Mouse (Mus musculus) hindbrain, postnatal 0 days (tissue): ENCODE results near the gene Lbx2. TPM values are rescaled to one million over a fixed set of nuclear protein-coding genes. Genes with fewer than 3 reads are reported as not detected.

Source experiments
- ATAC-seq: fragments of 200-750 bp; cut with Nextera tagmentation; 2 replicates; pipeline ENCODE4 v1.8.0; 2017; ENCODE audit warnings: mild to moderate bottlenecking, moderate TSS enrichment, moderate library complexity
- DNase-seq: peaks from one replicate; pipeline ENCODE4 v3.0.0-alpha.2; 2015; ENCODE audit warnings: low spot score
- H3K27ac ChIP-seq: fragments of 300-500 bp; sonication (generic); 2 replicates; pipeline ENCODE4 v1.5.1; 2014; ENCODE audit warnings: mild to moderate bottlenecking
- H3K27me3 ChIP-seq: fragments of 300-500 bp; sonication (generic); 2 replicates; pipeline ENCODE4 v1.6.1; 2014; ENCODE audit warnings: low read length, mixed read lengths; ENCODE audit not compliant: insufficient read depth
- H3K36me3 ChIP-seq: fragments of 300-500 bp; sonication (generic); 2 replicates; pipeline ENCODE4 v1.6.1; 2014; ENCODE audit warnings: low read length, mixed read lengths; ENCODE audit not compliant: insufficient read depth
- H3K4me1 ChIP-seq: fragments of 300-500 bp; sonication (generic); 2 replicates; pipeline ENCODE4 v1.6.1; 2014; ENCODE audit warnings: antibody characterized with exemption, low read length, mixed read lengths; ENCODE audit not compliant: insufficient read depth
- H3K4me2 ChIP-seq: fragments of 300-500 bp; sonication (generic); 2 replicates; pipeline ENCODE4 v1.6.1; 2014; ENCODE audit warnings: low read depth, mild to moderate bottlenecking, low read length, moderate library complexity, mixed read lengths
- H3K4me3 ChIP-seq: fragments of 300-500 bp; sonication (generic); 2 replicates; pipeline ENCODE4 v1.5.1; 2014; ENCODE audit warnings: low read length
- H3K9ac ChIP-seq: fragments of 300-500 bp; sonication (generic); replicated peaks from 2 replicates; pipeline ENCODE4 v1.6.1; 2014; ENCODE audit warnings: mild to moderate bottlenecking, low read length, moderate library complexity, mixed read lengths
- H3K9me3 ChIP-seq: fragments of 300-500 bp; sonication (generic); 2 replicates; pipeline ENCODE4 v1.6.1; 2016; ENCODE audit warnings: low read length, mixed read lengths
- CTCF ChIP-seq: IDR thresholded peaks from 2 replicates; pipeline ENCODE4 v1.5.1; 2016; ENCODE audit warnings: antibody characterized with exemption, control low read depth, low read depth
- WGBS: fragments of 180-500 bp; shearing (Covaris S2); extraction: QIAGEN DNeasy Blood & Tissue Kit; methylation state at CpG from one replicate; pipeline ENCODE4 v1.1.7; 2014; 5-methylcytosine and 5-hydroxymethylcytosine counted together
- microRNA counts: library from miRNA; unstranded; fragments of <30 nt; microRNA quantifications from one replicate; lab custom pipeline; 2015
- microRNA-seq, 2 experiments: library from miRNA; unstranded; fragments of <30 nt; microRNA quantifications; one replicate each; pipeline ENCODE4; 2016
- polyA plus RNA-seq: library from polyadenylated mRNA; unstranded; fragments of >200 nt; fragmentation: Nextera tagmentation; extraction: Ambion mirVana; gene quantifications from 2 replicates; pipeline ENCODE4 v1.2.1, GENCODE M21; 2015
- total RNA-seq: library from RNA; depleted of rRNA; stranded (reverse); fragments of >200 nt; gene quantifications from 2 replicates; pipeline ENCODE4 v1.2.3, GENCODE M21; 2014; rRNA removed

Lbx2 gene
- total and polyA plus RNA-seq, 2 experiments from 2014 or later, result not detected

DNA sequence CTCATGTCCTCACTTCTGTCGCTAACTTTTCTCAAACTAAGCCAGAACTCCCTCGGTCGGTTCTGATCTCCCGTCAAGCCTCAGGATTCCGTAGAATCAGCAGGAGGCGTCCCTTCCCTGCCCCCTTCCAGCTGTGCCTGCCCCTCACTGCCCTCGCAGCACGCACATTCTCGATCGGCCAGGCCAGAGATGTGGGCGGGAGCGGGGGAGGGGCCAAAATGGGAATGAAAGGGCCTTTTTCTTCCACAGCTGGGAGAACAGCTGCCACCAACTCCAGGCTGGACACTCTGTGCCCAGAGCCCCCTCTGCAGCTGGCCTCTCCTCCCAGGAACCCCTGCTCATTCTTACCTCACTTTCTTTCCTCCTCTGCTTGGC lies 51.4 kb downstream of the Lbx2 start:
- peak; percentile 54 for ATAC-seq
- DNase-seq, result peak; percentile 68
- WGBS, result 3% methylated on average over 12 of the region's 12 CpGs
- peak overlapping the region; percentile 28 for H3K4me3 ChIP-seq
- no peaks in the 10 kb centered on the region for H3K36me3 ChIP-seq
- H3K4me1 ChIP-seq, result peaks cover 18% of the 10 kb centered on the region; the same call in 1 of the 2 replicates
- peak overlapping the region; percentile 89 for H3K27ac ChIP-seq
- H3K4me2 ChIP-seq, result peak overlapping the region; percentile 55
- no peaks in the 10 kb centered on the region for H3K27me3 ChIP-seq
- H3K9ac ChIP-seq, result peak overlapping the region; percentile 46
- H3K9me3 ChIP-seq, result no peaks in the 10 kb centered on the region
- TF ChIP-seq CTCF, result peak; percentile 3; the same call in 1 of the 2 replicates

MicroRNA genes within 50 kb of the gene (microRNA counts, 519-probe panel; counts per million panel counts)
- microRNA mmu-miR-3470a+mmu-miR-3470b (lab: Ali Mortazavi, UCI), result not detected

Small RNA genes within 50 kb of the gene (microRNA-seq; reads per million reads assigned to microRNA genes)
- gene Mir3470a (0 reads per million in 2 experiments), gene Mir7040 (0 to 0.35 reads per million in 2 experiments)

Other genes starting within 250 kb of the Lbx2 start
- gene Sema4f, start 146.6 kb upstream of the Lbx2 start, total RNA-seq, result 19.2 and 21.6 TPM in 2 replicates
- gene Sema4f, start 146.6 kb upstream of the Lbx2 start, polyA plus RNA-seq, result 18.1 and 19.4 TPM in 2 replicates
- 0.16 TPM in 1 of 2 replicates, not detected in the other for gene M1ap, start 139.5 kb upstream of the Lbx2 start, total RNA-seq
- gene M1ap, start 139.5 kb upstream of the Lbx2 start, polyA plus RNA-seq, result 0.24 and 0.38 TPM in 2 replicates
- 4.3 and 15.4 TPM in 2 replicates for gene Dok1, start 52.9 kb upstream of the Lbx2 start, total RNA-seq
- 1.8 and 2.5 TPM in 2 replicates for gene Dok1, start 52.9 kb upstream of the Lbx2 start, polyA plus RNA-seq
- 4.6 and 6.1 TPM in 2 replicates for gene Loxl3, start 52.2 kb upstream of the Lbx2 start, total RNA-seq
- gene Loxl3, start 52.2 kb upstream of the Lbx2 start, polyA plus RNA-seq, result 5.4 and 5.6 TPM in 2 replicates
- gene Aup1, start 31.8 kb upstream of the Lbx2 start, total RNA-seq, result 185 and 219 TPM in 2 replicates
- 136 and 148 TPM in 2 replicates for gene Aup1, start 31.8 kb upstream of the Lbx2 start, polyA plus RNA-seq
- gene Htra2, start 31.1 kb upstream of the Lbx2 start, total RNA-seq, result 48.4 and 54.2 TPM in 2 replicates
- 82.9 and 88.2 TPM in 2 replicates for gene Htra2, start 31.1 kb upstream of the Lbx2 start, polyA plus RNA-seq
- gene Dqx1, start 28.5 kb upstream of the Lbx2 start, total RNA-seq, result 0.50 TPM in 1 of 2 replicates, not detected in the other
- 0.36 and 0.42 TPM in 2 replicates for gene Dqx1, start 28.5 kb upstream of the Lbx2 start, polyA plus RNA-seq
- gene Tlx2, start 16.1 kb upstream of the Lbx2 start, total RNA-seq, result 0.54 TPM in 1 of 2 replicates, not detected in the other
- gene Tlx2, start 16.1 kb upstream of the Lbx2 start, polyA plus RNA-seq, result not detected in 2 replicates
- gene Pcgf1, start 8.5 kb upstream of the Lbx2 start, total RNA-seq, result 11.0 and 16.4 TPM in 2 replicates
- gene Pcgf1, start 8.5 kb upstream of the Lbx2 start, polyA plus RNA-seq, result 27.8 and 29.1 TPM in 2 replicates
- gene Ccdc142, start 15.2 kb downstream of the Lbx2 start, total RNA-seq, result 12.7 and 19.9 TPM in 2 replicates
- 4.7 TPM in 2 replicates for gene Ccdc142, start 15.2 kb downstream of the Lbx2 start, polyA plus RNA-seq
- gene Gm42688, start 15.2 kb downstream of the Lbx2 start, total RNA-seq, result 4.3 and 5.7 TPM in 2 replicates
- gene Gm42688, start 15.2 kb downstream of the Lbx2 start, polyA plus RNA-seq, result 3.0 and 3.7 TPM in 2 replicates
- gene Mrpl53, start 22.7 kb downstream of the Lbx2 start, total RNA-seq, result 72.5 and 73.7 TPM in 2 replicates
- 122 and 126 TPM in 2 replicates for gene Mrpl53, start 22.7 kb downstream of the Lbx2 start, polyA plus RNA-seq
- 44.9 and 48.5 TPM in 2 replicates for gene Mogs, start 29.1 kb downstream of the Lbx2 start, total RNA-seq
- 20.5 and 21.1 TPM in 2 replicates for gene Mogs, start 29.1 kb downstream of the Lbx2 start, polyA plus RNA-seq
- gene Wbp1, start 35.2 kb downstream of the Lbx2 start, total RNA-seq, result 182 and 209 TPM in 2 replicates
- gene Wbp1, start 35.2 kb downstream of the Lbx2 start, polyA plus RNA-seq, result 99.6 and 101 TPM in 2 replicates
- 26.7 and 31.0 TPM in 2 replicates for gene Ino80b, start 39.1 kb downstream of the Lbx2 start, total RNA-seq
- 12.0 and 14.8 TPM in 2 replicates for gene Ino80b, start 39.1 kb downstream of the Lbx2 start, polyA plus RNA-seq
- 40.0 and 73.6 TPM in 2 replicates for gene Rtkn, start 49.1 kb downstream of the Lbx2 start, total RNA-seq
- 20.8 and 21.1 TPM in 2 replicates for gene Rtkn, start 49.1 kb downstream of the Lbx2 start, polyA plus RNA-seq
- gene Wdr54, start 70.0 kb downstream of the Lbx2 start, total RNA-seq, result 8.5 and 13.8 TPM in 2 replicates
- 19.9 and 20.0 TPM in 2 replicates for gene Wdr54, start 70.0 kb downstream of the Lbx2 start, polyA plus RNA-seq
- gene 1700003E16Rik, start 70.0 kb downstream of the Lbx2 start, total RNA-seq, result 12.7 and 17.8 TPM in 2 replicates
- gene 1700003E16Rik, start 70.0 kb downstream of the Lbx2 start, polyA plus RNA-seq, result 10.2 and 11.4 TPM in 2 replicates
- gene Dctn1, start 79.6 kb downstream of the Lbx2 start, total RNA-seq, result 124 and 132 TPM in 2 replicates
- 145 and 153 TPM in 2 replicates for gene Dctn1, start 79.6 kb downstream of the Lbx2 start, polyA plus RNA-seq
- gene Slc4a5, start 133.5 kb downstream of the Lbx2 start, total RNA-seq, result 5.2 and 6.0 TPM in 2 replicates
- 2.5 and 2.8 TPM in 2 replicates for gene Slc4a5, start 133.5 kb downstream of the Lbx2 start, polyA plus RNA-seq
- 21.1 and 24.1 TPM in 2 replicates for gene Mthfd2, start 239.5 kb downstream of the Lbx2 start, total RNA-seq
- gene Mthfd2, start 239.5 kb downstream of the Lbx2 start, polyA plus RNA-seq, result 24.2 and 26.7 TPM in 2 replicates
- 31.7 and 32.8 TPM in 2 replicates for gene Mob1a, start 239.6 kb downstream of the Lbx2 start, total RNA-seq
- 11.3 and 11.6 TPM in 2 replicates for gene Mob1a, start 239.6 kb downstream of the Lbx2 start, polyA plus RNA-seq